Mouse (Mus musculus) bone marrow, adult 2 months (tissue): Measurements from ENCODE around the gene Ppm1f.

Source experiments
- CTCF ChIP-seq: fragments of 200-500 bp; IDR thresholded peaks from 2 replicates; pipeline ENCODE4 v1.5.1; 2011; ENCODE audit warnings: low read length, control low read depth; ENCODE audit not compliant: control insufficient read depth, insufficient read depth
- POLR2A ChIP-seq: fragments of 200-500 bp; IDR thresholded peaks from 2 replicates; pipeline ENCODE4 v1.6.1; 2011; ENCODE audit warnings: low read depth, mild to moderate bottlenecking, control low read depth, low read length, borderline replicate concordance; ENCODE audit not compliant: control insufficient read depth

- no peak for TF ChIP-seq CTCF
- no peak for TF ChIP-seq POLR2A
Measured at GRCm38 (mm10) chr16:16855541-16855940, 40.7 kb upstream of the Ppm1f start.
